Mouse (Mus musculus) liver, embryonic 14.5 days (tissue): ENCODE data around the gene Tekt2. TPM values are rescaled to one million over a fixed set of nuclear protein-coding genes. Genes with fewer than 3 reads are reported as not detected.

Experiments used
- ATAC-seq: fragments of 200-750 bp; cut with Nextera tagmentation; 2 replicates; pipeline ENCODE4 v1.8.0; 2017; ENCODE audit warnings: moderate number of reproducible peaks, mild to moderate bottlenecking, moderate library complexity; ENCODE audit not compliant: insufficient read depth
- DNase-seq, 3 experiments: peaks; one replicate each; pipeline ENCODE4 v3.0.0-alpha.2; 2012 to 2013; ENCODE audit warnings: low read depth in 3 of 3, low spot score in 3 of 3
- H3K27ac ChIP-seq: fragments of 300-500 bp; sonication (generic); 2 replicates; pipeline ENCODE4 v1.5.1; 2014; ENCODE audit warnings: moderate library complexity, mild to moderate bottlenecking, control low read depth, inconsistent platforms
- H3K27me3 ChIP-seq: fragments of 300-500 bp; sonication (generic); 2 replicates; pipeline ENCODE4 v1.6.1; 2014; ENCODE audit warnings: mild to moderate bottlenecking, low read length, moderate library complexity; ENCODE audit not compliant: control insufficient read depth, insufficient read depth
- H3K36me3 ChIP-seq: fragments of 300-500 bp; sonication (generic); replicated peaks from 2 replicates; pipeline ENCODE4 v1.6.1; 2014; ENCODE audit warnings: low read depth; ENCODE audit not compliant: control insufficient read depth, insufficient read depth
- H3K4me1 ChIP-seq, 2 experiments: fragments of 200-500 bp in 1 of 2; fragments of 300-500 bp in 1 of 2; sonication (generic) in 1 of 2; replicated peaks; 2 replicates each; pipeline ENCODE4 v1.6.1; 2012 to 2014; ENCODE audit warnings: antibody characterized with exemption in 1 of 2, inconsistent platforms in 1 of 2, low read length in 1 of 2; ENCODE audit not compliant: control insufficient read depth in 2 of 2, insufficient read depth in 2 of 2
- H3K4me2 ChIP-seq: fragments of 300-500 bp; sonication (generic); 2 replicates; pipeline ENCODE4 v1.6.1; 2014; ENCODE audit warnings: low read depth, mild to moderate bottlenecking, control low read depth, moderate library complexity
- H3K4me3 ChIP-seq, 2 experiments: fragments of 200-500 bp in 1 of 2; fragments of 300-500 bp in 1 of 2; sonication (generic) in 1 of 2; 2 replicates each; pipeline ENCODE4 v1.5.1; 2012 to 2014; ENCODE audit warnings: low read depth in 2 of 2, low read length in 2 of 2, mild to moderate bottlenecking in 2 of 2, control low read depth in 1 of 2, inconsistent platforms in 1 of 2, moderate library complexity in 1 of 2; ENCODE audit not compliant: insufficient read depth in 1 of 2
- H3K9ac ChIP-seq: fragments of 300-500 bp; sonication (generic); replicated peaks from 2 replicates; pipeline ENCODE4 v1.6.1; 2014; ENCODE audit warnings: mild to moderate bottlenecking, control low read depth, moderate library complexity
- H3K9me3 ChIP-seq: fragments of 300-500 bp; sonication (generic); 2 replicates; pipeline ENCODE4 v1.6.1; 2016; ENCODE audit warnings: low read length, mixed read lengths; ENCODE audit not compliant: control insufficient read depth
- CTCF ChIP-seq: IDR thresholded peaks from 2 replicates; pipeline ENCODE4 v1.5.1; 2016; ENCODE audit warnings: antibody characterized with exemption, low read depth, control low read depth
- EP300 ChIP-seq: IDR thresholded peaks from 2 replicates; pipeline ENCODE4 v1.6.1; 2016; ENCODE audit warnings: antibody characterized with exemption, low read depth
- WGBS: fragments of 180-500 bp; shearing (Covaris S2); extraction: QIAGEN DNeasy Blood & Tissue Kit; methylation state at CpG from one replicate; pipeline ENCODE4 v1.1.7; 2014; ENCODE audit not compliant: insufficient replicate concordance; 5-methylcytosine and 5-hydroxymethylcytosine counted together
- polyA plus RNA-seq, 2 experiments: library from polyadenylated mRNA; depleted of rRNA in 1 of 2; stranded (reverse) in 1 of 2; unstranded in 1 of 2; fragments of >200 nt; fragmentation: Nextera tagmentation in 1 of 2; extraction: Ambion mirVana in 1 of 2; gene quantifications; 2 replicates each; pipeline versions ENCODE4 v1.2.1 to v1.2.3; 2012 to 2014

Tekt2 gene
- polyA plus RNA-seq, 2 experiments = 0.44 to 0.85 TPM

DNA sequence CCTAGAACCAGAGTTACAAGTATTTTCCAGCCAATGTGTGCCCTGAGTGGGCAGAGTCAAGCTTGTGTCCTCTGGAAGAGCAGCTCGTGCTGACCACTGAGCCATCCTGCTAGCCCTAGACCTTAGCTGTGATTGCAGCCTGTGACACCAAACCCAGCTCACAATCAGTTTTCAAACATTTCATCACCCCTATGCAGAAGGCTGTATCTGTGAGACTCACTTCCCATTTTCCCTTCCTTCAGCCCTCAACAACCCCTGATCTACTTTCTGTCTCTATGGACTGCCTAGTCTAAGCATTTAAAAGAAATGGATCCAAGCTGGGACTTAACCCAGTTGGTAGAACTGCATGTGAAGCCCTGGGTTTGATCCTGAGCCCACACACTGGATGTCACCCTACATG, 20.1 kb downstream of the Tekt2 start:
- no peak for TF ChIP-seq CTCF
- TF ChIP-seq EP300 = no peak
- H3K27ac ChIP-seq = no peak overlapping the region
- no peak overlapping the region for H3K9ac ChIP-seq
- no peaks in the 10 kb centered on the region for H3K36me3 ChIP-seq
- ATAC-seq = no peak
- H3K9me3 ChIP-seq = no peaks in the 10 kb centered on the region; the same call in 1 of the 2 replicates
- H3K4me1 ChIP-seq = no peaks in the 10 kb centered on the region
- 85% methylated on average over 1 of the region's 1 CpGs for WGBS
- H3K4me3 ChIP-seq = no peak overlapping the region
- H3K4me2 ChIP-seq = no peak overlapping the region
- peaks cover 25% of the 10 kb centered on the region for H3K27me3 ChIP-seq
- DNase-seq = no peak

DNA sequence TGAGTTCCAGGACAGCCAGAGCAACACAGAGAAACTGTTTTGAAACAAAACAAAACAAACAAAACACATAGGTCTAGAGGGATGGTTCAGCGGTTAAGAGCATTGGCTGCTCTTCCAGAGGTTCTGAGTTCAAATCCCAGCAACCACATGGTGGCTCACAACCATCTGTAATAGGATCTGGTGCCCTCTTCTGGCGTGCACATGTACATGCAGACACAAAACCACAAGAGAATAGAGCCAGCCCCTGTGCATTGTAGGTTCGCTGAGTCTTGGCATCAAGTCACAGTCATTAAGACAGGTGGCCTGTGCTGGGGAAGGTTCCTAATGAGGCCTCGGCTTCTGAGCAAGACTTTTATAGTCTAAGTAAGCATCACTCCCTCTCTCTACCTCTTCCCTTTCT, 21.6 kb downstream of the Tekt2 start:
- no peaks in the 10 kb centered on the region; the same call in 1 of the 2 replicates for H3K9me3 ChIP-seq
- DNase-seq (no peak), ATAC-seq (no peak)
- no peak overlapping the region for H3K9ac ChIP-seq
- no peak overlapping the region for H3K4me3 ChIP-seq
- peak; percentile 53 for TF ChIP-seq CTCF
- TF ChIP-seq EP300 = no peak
- peaks cover 34% of the 10 kb centered on the region for H3K27me3 ChIP-seq
- no peak overlapping the region for H3K4me2 ChIP-seq
- 47% methylated on average over 4 of the region's 4 CpGs for WGBS
- H3K27ac ChIP-seq = no peak overlapping the region
- H3K4me1 ChIP-seq = no peaks in the 10 kb centered on the region
- H3K36me3 ChIP-seq = no peaks in the 10 kb centered on the region

DNA sequence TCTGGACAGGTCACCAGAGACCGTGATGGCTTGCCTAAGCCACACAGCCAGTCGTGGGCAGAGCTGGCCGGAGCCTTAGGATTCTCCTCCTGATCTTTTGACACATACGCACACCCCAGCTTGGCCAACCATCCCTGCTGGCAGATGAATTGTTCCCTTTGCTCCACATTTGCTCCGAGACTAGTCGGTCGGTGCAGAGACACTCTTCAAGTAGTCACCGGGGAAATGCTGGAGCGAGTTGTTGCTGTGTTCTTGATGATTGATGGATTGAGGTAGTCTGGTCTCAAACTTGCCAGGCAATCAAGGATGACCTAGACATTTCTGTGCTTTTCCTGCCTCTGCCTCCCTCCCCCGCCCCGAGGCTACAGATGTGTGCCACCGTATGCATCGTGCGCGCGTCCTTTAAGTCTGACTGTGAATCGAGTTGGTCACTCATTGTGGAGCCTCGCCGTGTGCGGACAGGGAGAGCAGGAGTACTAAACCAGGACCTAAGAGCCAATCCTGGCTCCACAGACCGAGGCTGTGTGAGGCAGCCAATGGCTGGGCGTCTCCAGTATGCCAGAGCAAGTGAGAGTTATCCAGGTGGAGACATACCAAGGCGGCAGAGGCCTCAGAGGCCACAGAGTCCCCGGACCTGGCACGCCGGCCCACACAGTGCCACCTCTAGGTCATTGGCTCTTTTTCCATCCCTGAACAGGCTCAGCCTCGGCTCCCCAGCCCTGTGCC, 23.7 kb downstream of the Tekt2 start:
- Histone ChIP-seq H3K4me1 (no peaks in the 10 kb centered on the region), H3K27me3 (peaks cover 48% of the 10 kb centered on the region), H3K4me2 (no peak overlapping the region; the same call in 1 of the 2 replicates), H3K9me3 (no peaks in the 10 kb centered on the region; the same call in 1 of the 2 replicates), H3K27ac (no peak overlapping the region), H3K9ac (no peak overlapping the region), H3K36me3 (no peaks in the 10 kb centered on the region), H3K4me3 (no peak overlapping the region)
- DNase-seq (no peak), ATAC-seq (no peak)
- 6% methylated on average over 27 of the region's 27 CpGs for WGBS
- TF ChIP-seq CTCF (no peak), EP300 (no peak)

DNA sequence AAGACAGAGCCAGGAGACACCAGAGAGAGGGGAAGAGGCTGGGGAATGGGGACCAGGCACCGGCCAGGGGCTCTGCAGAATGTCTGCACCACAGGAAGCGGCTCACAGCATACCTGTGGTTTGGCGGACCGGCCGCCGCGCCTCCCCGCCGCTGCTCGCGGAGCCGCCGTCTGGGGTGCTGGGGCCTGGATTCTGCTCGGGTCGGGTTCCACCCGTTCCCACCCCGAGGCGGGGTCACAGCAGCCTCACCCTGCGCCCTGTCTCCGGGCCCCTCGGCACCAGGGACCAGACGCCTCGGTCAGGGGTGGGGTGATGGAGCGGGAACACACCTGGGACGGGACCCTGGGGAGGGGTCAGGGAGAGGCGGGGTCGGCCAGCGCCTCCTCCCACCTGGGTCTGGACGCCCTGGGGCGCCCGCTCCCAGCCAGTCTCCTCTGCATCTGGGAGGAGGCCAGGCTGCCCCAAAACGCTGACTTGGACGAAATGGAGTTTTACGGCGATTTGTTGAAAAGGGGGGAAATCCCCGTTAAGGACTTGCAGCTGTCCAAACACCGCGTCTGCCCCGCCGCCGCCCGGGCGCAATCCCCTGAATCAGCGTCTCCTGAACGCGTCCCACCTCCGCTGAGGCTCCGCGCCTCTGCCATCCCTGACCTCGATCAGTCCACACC, 24.4 kb downstream of the Tekt2 start:
- Histone ChIP-seq H3K36me3 (no peaks in the 10 kb centered on the region), H3K27me3 (peaks cover 55% of the 10 kb centered on the region), H3K27ac (no peak overlapping the region), H3K4me1 (no peaks in the 10 kb centered on the region), H3K9me3 (no peaks in the 10 kb centered on the region; the same call in 1 of the 2 replicates), H3K4me3 (no peak overlapping the region; a peak in 1 of 4 replicates), H3K9ac (no peak overlapping the region), H3K4me2 (peak overlapping the region; percentile 41)
- TF ChIP-seq CTCF (no peak), EP300 (no peak)
- DNase-seq (no peak), ATAC-seq (no peak)
- whole genome bisulfite sequencing = 2% methylated on average over 50 of the region's 50 CpGs

DNA sequence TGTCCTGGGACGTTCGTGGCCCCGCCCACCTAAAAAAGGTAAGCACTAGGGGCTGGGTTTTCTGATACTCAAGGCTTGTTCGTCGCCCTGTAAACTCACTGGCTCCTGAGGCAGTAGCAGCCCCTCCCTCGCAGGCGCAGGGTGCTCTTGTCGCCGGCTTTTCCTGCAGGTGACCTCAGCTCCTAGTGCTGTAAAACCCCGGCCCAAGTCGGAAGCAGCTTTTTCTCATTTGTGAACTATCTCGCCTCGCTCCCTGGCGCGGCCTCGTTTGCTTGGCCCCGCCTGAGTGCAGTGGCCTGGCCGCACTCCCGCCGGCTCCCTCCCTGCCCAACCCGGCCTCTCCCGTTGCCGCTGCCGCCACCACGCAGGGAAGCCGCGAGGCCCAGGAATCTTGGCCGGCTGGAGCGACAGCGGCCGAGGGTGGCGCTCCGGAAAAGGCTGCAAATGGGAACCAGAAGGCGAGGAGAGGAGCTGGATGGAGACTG, 28.8 kb downstream of the Tekt2 start:
- H3K27me3 ChIP-seq = peaks cover 44% of the 10 kb centered on the region
- no peak for DNase-seq
- no peaks in the 10 kb centered on the region for H3K4me1 ChIP-seq
- no peaks in the 10 kb centered on the region for H3K36me3 ChIP-seq
- no peak for TF ChIP-seq CTCF
- TF ChIP-seq EP300 = no peak
- H3K9ac ChIP-seq = no peak overlapping the region
- H3K4me3 ChIP-seq = no peak overlapping the region
- no peak overlapping the region for H3K27ac ChIP-seq
- H3K4me2 ChIP-seq = peak overlapping the region; percentile 7
- H3K9me3 ChIP-seq = no peaks in the 10 kb centered on the region
- 2% methylated on average over 34 of the region's 34 CpGs for WGBS
- ATAC-seq = no peak
